Comparison of ENCODE assay signal across 18 mouse cellular contexts in genomic region chr6:52106716-52107115, GRCm38 (mm10). TPM values are rescaled to one million over a fixed set of nuclear protein-coding genes. Genes with fewer than 3 reads are reported as not detected.
"Had no signal": no experiment of that assay in that cellular context is flagged by ENCODE, and none has a peak within 500 bp of the region (broad histone marks: within the 10 kb centered on the region; RNA-seq: fewer than 3 reads in every experiment).

No protein-coding gene starts in this region.

- H3K9me3 ChIP-seq: kidney, embryonic 15.5 days; limb, embryonic 13.5 days; liver, embryonic 13.5 days; midbrain, embryonic 12.5 days; midbrain, embryonic 15.5 days; neural tube, embryonic 12.5 days; stomach, embryonic 15.5 days had no signal

- H3K27me3 ChIP-seq: kidney, embryonic 15.5 days; midbrain, embryonic 15.5 days; neural tube, embryonic 12.5 days had no signal

- H3K4me1 ChIP-seq: limb, embryonic 13.5 days; liver, embryonic 13.5 days; stomach, embryonic 15.5 days had no signal

- H3K36me3 ChIP-seq: kidney, embryonic 15.5 days; limb, embryonic 13.5 days; liver, embryonic 13.5 days; midbrain, embryonic 12.5 days; midbrain, embryonic 15.5 days; neural tube, embryonic 12.5 days; stomach, embryonic 15.5 days had no signal

- H3K4me3 ChIP-seq: kidney, embryonic 15.5 days; limb, embryonic 13.5 days; liver, embryonic 13.5 days; midbrain, embryonic 12.5 days; midbrain, embryonic 15.5 days; neural tube, embryonic 12.5 days; stomach, embryonic 15.5 days had no signal

- H3K9ac ChIP-seq: kidney, embryonic 15.5 days; limb, embryonic 13.5 days; liver, embryonic 13.5 days; midbrain, embryonic 12.5 days; midbrain, embryonic 15.5 days; neural tube, embryonic 12.5 days; stomach, embryonic 15.5 days had no signal

- H3K4me2 ChIP-seq: kidney, embryonic 15.5 days; limb, embryonic 13.5 days; liver, embryonic 13.5 days; midbrain, embryonic 12.5 days; midbrain, embryonic 15.5 days; neural tube, embryonic 12.5 days; stomach, embryonic 15.5 days had no signal

- ATAC-seq: midbrain, embryonic 15.5 days had no signal

- H3K27ac ChIP-seq: kidney, embryonic 15.5 days; limb, embryonic 13.5 days; liver, embryonic 13.5 days; macrophage; midbrain, embryonic 12.5 days; midbrain, embryonic 15.5 days; neural tube, embryonic 12.5 days; stomach, embryonic 15.5 days had no signal

- DNase-seq: kidney, adult 8-10 months; kidney, postnatal 10 days; left cerebral cortex, postnatal 4 days; liver; liver, embryonic 13.5 days; lung, adult 2 months; lung, postnatal 14 days; right cerebral cortex, adult 18-20 months; right cerebral cortex, postnatal 14 days; right cerebral cortex, postnatal 4 days; thymus, postnatal 25 days had no signal

RNA-seq across cellular contexts. Expression of gene Hoxa2, which starts 57.9 kb away (rescaled TPM):
- polyA plus RNA-seq: macrophage had no signal
